Mouse (Mus musculus): Measurements from ENCODE around the gene Tsc22d4. TPM values are rescaled to one million over a fixed set of nuclear protein-coding genes. Genes with fewer than 3 reads are reported as not detected.

Tsc22d4 gene
- 412 and 464 TPM in 2 replicates for polyA plus RNA-seq (2012)

GRCm38 (mm10) chr5:137745214-137746171, at the start of gene Tsc22d4:
TSS of gene Tsc22d4 (plus strand) at chr5:137745730.

GRCm38 (mm10) chr5:137741023-137741931, 4.3 kb upstream of the Tsc22d4 start, which contains the start of gene Nyap1:
TSS of gene Nyap1 (minus strand) at chr5:137741607.

GRCm38 (mm10) chr5:137778635-137779034, 33.1 kb downstream of the Tsc22d4 start, which contains the start of gene Ppp1r35:
TSS of gene Ppp1r35 (plus strand) at chr5:137778849.

GRCm38 (mm10) chr5:137787151-137787928, 41.8 kb downstream of the Tsc22d4 start, which contains the start of the genes Mepce and Zcwpw1:
TSS of gene Mepce (minus strand) at chr5:137787655.
TSS of gene Zcwpw1 (plus strand) at chr5:137787798.

Other genes with a start within 250 kb of the Tsc22d4 start
- gene Pop7, start 243.2 kb upstream of the Tsc22d4 start, polyA plus RNA-seq (2012): 69.8 and 82.0 TPM in 2 replicates
- 59.1 and 84.0 TPM in 2 replicates for gene Gigyf1, start 227.2 kb upstream of the Tsc22d4 start, polyA plus RNA-seq (2012)
- not detected in 2 replicates for gene Epo, start 212.5 kb upstream of the Tsc22d4 start, polyA plus RNA-seq (2012)
- gene Gnb2, start 212.2 kb upstream of the Tsc22d4 start, polyA plus RNA-seq (2012): 450 and 452 TPM in 2 replicates
- not detected in 2 replicates for gene Actl6b, start 192.2 kb upstream of the Tsc22d4 start, polyA plus RNA-seq (2012)
- 55.7 and 82.0 TPM in 2 replicates for gene Tfr2, start 175.9 kb upstream of the Tsc22d4 start, polyA plus RNA-seq (2012)
- 827 and 993 TPM in 2 replicates for gene Mospd3, start 144.7 kb upstream of the Tsc22d4 start, polyA plus RNA-seq (2012)
- gene Pcolce, start 131.9 kb upstream of the Tsc22d4 start, polyA plus RNA-seq (2012): 0.17 and 0.50 TPM in 2 replicates
- gene Fbxo24, start 116.7 kb upstream of the Tsc22d4 start, polyA plus RNA-seq (2012): 0.11 TPM in 1 of 2 replicates, not detected in the other
- 245 and 269 TPM in 2 replicates for gene Lrch4, start 116.6 kb upstream of the Tsc22d4 start, polyA plus RNA-seq (2012)
- 18.6 and 26.8 TPM in 2 replicates for gene Gm20605, start 116.6 kb upstream of the Tsc22d4 start, polyA plus RNA-seq (2012)
- gene Sap25, start 104.4 kb upstream of the Tsc22d4 start, polyA plus RNA-seq (2012): 86.6 and 124 TPM in 2 replicates
- gene Irs3, start 100.0 kb upstream of the Tsc22d4 start, polyA plus RNA-seq (2012): 0.06 TPM in 1 of 2 replicates, not detected in the other
- 37.4 and 40.4 TPM in 2 replicates for gene Agfg2, start 61.0 kb upstream of the Tsc22d4 start, polyA plus RNA-seq (2012)
- 1.3 and 1.8 TPM in 2 replicates for gene Nyap1, start 4.1 kb upstream of the Tsc22d4 start, polyA plus RNA-seq (2012)
- 120 and 122 TPM in 2 replicates for gene Ppp1r35, start 33.1 kb downstream of the Tsc22d4 start, polyA plus RNA-seq (2012)
- 186 TPM in 2 replicates for gene Mepce, start 41.9 kb downstream of the Tsc22d4 start, polyA plus RNA-seq (2012)
- gene Zcwpw1, start 42.1 kb downstream of the Tsc22d4 start, polyA plus RNA-seq (2012): 1.2 and 2.1 TPM in 2 replicates
- gene Pilra, start 90.6 kb downstream of the Tsc22d4 start, polyA plus RNA-seq (2012): 1.6 and 2.4 TPM in 2 replicates
- gene Pilrb1, start 112.4 kb downstream of the Tsc22d4 start, polyA plus RNA-seq (2012): 0.87 and 0.90 TPM in 2 replicates
- gene Pilrb2, start 126.1 kb downstream of the Tsc22d4 start, polyA plus RNA-seq (2012): 1.6 and 1.9 TPM in 2 replicates
- gene Cyp3a13, start 175.9 kb downstream of the Tsc22d4 start, polyA plus RNA-seq (2012): not detected in 2 replicates
- gene Gjc3, start 217.4 kb downstream of the Tsc22d4 start, polyA plus RNA-seq (2012): not detected in 2 replicates
- not detected in 2 replicates for gene Azgp1, start 235.8 kb downstream of the Tsc22d4 start, polyA plus RNA-seq (2012)

Data from megakaryocyte-erythroid progenitor cell, adult 5 weeks (primary cell).